Mouse (Mus musculus): Measurements from ENCODE around the gene Cdk5rap3.
A peak's percentile ranks its signal among the peaks of the same experiment; 100 is the strongest.

Cdk5rap3 gene

DNA sequence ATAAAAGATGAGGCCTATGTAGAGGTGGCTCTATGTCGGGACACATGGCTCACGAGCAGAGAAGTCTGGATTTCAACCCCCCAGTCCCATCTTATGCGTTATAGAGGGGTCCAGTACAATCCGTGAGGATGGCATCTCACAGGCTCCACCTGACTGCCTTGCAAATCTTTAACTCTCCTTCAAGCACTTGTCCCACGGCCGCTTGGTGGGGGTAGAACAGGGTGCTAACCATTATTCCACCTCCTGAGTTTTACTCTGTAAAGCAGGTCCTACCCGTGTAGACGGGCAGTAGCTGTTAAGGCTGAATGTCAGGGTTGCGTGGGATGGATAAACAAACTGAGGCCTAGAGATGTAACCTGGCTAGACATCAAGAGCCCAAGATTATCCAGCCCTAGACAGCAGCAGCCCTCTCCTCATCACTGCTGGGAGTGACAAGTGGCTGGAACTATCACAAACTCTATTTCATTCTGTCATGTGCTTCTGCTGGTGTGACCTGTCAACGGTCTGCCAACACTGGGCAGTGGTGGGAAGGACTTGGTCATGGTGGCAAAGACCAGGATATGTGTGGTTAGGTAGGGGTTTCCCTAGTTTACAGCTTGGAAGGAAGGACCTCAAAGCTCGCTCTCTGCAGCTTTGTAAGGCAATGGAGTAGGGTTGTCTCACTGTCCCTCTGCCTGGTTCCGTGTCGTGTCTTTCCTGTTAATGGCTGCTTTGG lies 17.4 kb upstream of the Cdk5rap3 start:
- DNase-seq (ENCODE audit: low spot score) = no peak

DNA sequence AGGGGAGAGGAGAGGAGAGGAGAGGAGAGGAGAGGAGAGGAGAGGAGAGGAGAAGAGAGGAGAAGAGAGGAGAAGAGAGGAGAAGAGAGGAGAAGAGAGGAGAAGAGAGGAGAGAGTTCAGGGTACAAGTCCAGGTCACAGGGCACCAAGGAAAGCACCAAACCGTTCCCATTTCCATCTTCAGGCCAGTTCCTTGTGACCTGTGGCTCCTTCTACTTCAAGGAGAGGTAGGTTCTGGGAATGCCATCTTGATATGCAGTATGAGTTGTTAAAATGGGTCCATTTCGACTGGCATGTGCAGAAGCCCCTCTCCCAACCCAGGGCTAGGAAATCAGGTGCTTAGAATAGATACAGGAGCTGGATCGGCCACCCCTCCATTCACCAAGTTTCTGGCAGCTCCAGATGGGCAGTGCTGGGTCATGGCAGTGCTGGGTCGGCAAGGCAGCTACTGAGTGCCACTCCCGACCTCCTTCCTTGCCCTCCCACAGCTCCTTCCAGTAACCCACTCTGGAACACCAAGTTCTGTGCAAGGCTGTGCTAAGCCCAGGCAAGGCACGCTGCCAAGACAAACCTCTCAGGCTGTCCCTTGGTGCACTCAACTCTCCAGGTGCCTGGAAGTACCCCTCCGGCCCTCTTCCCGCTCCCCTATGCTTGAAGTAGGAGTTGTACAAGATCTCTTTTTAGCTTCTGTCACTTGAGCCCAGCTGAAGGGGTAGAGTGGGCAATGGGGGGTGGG lies 15.2 kb upstream of the Cdk5rap3 start:
- DNase-seq (ENCODE audit: low spot score) = no peak

DNA sequence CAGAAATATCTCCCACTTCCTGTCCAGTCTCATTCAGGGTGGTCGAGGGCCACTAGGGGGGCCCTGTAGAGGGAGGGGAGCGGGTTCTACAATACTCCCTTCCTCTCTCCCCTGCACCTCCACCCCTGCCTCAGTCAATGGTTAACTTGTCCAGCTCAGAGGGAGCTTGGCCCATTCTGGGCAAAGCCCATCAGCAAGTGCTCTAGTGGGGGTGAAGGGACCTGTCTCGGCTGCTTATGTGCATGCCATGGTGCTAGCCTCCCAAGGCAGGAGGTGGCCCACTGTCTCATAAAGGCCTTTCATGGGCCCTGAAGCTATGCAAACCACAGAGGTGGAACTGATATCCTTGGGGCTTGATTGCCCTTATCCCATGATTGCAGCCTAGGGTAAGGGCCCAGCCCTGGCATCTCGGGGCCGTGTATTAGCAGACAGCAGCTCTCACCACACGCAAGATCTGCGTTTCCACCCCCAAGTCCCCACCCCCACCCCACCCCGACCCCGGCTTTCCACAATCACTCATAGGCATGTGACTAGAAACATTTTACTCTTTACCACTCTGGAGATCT lies 13.6 kb upstream of the Cdk5rap3 start:
- no peak for DNase-seq (ENCODE audit: low spot score)

DNA sequence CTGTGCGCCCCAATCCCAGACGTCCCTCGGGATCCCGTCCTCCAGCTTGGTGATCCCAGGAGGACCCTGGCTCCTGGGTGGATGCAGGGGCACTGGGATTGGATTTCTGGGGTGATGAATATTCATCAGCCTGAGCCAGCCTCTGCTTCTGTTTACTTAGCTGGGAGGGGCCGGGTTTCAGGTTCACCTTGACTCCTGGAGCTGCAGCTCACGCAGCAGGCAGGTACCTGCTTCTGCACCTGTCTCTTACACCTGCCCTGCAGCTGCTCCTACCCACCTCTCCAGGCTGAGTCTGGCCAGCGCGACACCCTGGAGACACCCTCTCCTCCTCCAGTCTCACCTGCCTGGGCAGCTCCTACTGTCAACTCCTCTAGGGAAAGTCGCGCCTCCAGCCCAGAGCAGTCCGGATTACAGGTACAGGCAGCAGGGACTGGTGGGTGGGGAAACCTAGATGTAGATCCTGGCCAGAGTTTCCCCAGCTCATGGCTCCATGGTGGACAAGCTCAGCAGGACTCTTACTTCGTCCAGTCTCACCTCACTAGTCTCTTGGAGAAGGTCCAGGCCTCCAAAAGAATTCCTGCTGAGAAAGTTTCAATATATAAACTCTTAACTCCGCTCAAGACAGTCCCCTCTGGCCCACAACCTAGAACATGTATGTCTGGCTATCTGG lies 12.9 kb upstream of the Cdk5rap3 start:
- no peak for DNase-seq (ENCODE audit: low spot score)

DNA sequence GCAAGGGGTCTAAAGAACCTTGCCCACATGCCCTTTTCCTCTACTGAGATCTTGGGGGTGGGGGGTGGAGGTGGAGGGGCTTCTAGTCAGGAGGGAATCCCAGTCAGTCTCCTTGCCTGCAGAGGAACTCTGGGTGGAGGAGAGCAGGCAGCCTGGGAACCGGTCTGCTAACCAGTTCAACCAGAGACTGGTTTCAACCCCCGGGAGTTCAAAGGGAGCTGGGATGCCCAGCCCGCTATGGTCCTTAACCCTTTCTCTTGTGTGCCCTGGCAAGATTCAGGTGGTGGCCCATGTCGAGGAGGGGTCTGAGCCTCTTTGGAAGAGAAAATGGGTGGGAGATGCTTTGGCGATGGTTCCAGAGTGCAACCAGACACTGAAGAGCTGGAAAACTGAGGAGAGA lies 12.4 kb upstream of the Cdk5rap3 start:
- DNase-seq (ENCODE audit: low spot score) = no peak

DNA sequence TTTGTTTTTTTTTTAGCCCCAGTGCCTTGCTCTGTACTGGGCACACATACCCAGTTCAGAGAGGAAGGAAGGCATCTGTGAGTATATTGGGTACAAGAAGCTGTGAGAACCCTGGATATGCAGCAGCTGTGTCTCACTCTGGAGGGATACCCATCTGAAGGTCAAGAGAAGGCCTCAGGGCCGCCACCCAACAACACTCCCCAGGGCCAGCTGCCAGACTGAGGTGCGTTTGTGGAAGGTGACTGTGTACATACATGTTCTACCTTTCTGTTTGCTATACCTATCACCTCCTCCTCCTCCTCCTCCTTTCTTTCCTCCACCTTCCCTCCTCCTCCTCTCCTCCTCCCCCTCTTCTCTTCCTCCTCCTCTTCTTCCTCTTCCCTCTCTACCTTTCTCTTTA lies 11.8 kb upstream of the Cdk5rap3 start, which contains the start of gene Prr15l:
Gene Prr15l (plus strand): TSS at position 17 of the 400 bp plus-strand sequence.
- no peak for DNase-seq (ENCODE audit: low spot score)

DNA sequence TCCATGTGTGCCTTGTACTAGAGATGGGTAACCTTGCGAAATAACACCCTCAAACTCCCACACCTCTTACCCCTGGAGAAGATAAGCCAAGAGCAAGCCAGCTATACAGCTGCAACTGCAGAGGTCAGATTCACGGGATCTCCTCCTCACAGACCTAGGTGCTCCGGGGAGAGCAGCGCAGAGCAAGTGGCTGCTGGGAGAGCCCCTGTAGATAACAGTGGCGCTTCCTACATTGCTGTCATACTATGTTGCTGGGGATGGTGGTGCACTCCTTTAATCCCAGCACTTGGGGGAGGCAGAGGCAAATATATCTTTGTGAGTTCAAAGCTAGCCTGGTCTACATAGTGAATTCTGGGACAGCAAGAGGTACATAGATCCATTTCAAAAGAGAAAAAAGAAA lies 10.3 kb upstream of the Cdk5rap3 start:
- no peak for DNase-seq (ENCODE audit: low spot score)

DNA sequence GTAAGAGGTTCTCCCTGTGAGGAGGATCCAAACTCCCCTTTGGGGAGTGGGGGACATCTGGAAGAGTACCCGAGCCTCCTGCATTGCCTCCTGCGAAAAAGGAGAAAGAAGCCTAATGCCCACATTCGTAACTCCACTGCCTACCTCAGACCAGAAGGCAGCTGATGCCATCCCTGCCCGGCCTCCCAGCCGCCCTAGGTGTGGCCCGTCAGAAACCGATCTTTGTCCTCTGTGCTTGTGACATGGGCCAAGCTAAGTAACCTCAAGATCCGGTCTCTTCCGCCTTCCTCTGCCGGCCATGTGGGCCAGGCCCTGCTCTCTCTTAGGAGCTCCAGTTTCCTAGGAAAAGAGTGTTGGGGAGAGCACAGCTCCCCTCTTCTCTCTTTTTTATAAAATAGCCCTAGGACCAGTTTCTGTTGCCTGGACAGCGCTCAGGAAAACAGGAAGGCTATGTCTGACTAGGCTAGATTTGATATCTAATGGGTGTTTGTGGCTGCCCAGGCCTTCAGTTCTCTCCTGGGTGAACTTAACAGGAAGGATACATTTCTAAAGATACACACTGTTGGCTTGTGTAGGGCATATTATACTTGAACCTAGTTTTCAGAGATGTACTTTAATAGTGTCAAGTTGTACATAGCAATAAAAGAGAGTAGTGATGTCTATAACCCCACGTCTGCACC lies 9.3 kb upstream of the Cdk5rap3 start:
- no peak for DNase-seq (ENCODE audit: low spot score)

DNA sequence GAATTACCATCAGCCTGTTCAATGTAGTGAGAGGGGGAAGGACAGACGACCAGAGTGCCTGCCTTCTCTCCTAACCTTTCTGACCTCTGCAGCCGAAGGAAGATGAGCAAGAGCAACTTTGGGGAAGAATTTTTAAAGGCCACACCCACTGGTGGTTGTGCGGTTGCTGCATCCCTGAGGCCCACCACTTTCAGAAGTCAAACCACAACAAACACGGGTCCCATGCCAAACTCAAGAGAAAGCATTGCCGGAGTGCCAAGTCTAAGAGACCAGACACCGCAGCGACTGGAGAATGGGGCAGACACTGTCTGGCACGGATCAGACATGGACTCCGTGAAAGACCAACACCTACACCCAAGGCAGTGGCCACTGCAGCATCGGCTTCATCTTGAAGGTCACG lies 8.6 kb upstream of the Cdk5rap3 start:
- DNase-seq (ENCODE audit: low spot score) = no peak

DNA sequence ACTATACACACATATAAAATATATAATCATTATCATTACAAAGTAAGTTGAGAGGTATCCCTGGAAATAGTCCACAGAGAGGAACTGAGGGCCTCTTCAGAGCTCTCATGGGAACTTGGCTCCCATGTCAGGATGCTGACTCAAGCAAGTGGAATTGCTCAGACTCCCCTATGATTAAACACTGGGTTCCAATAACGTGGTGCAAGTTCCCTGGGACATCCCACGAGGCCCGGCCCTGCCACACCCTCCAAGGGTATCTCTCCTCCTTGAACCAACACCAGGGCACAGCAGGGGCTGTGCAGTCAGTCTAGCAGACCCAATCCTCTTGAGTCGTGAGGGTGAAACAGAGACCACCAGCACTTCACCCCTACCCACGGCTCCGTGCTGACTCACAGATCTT lies 2.7 kb upstream of the Cdk5rap3 start:
- no peak for DNase-seq (ENCODE audit: low spot score)

DNA sequence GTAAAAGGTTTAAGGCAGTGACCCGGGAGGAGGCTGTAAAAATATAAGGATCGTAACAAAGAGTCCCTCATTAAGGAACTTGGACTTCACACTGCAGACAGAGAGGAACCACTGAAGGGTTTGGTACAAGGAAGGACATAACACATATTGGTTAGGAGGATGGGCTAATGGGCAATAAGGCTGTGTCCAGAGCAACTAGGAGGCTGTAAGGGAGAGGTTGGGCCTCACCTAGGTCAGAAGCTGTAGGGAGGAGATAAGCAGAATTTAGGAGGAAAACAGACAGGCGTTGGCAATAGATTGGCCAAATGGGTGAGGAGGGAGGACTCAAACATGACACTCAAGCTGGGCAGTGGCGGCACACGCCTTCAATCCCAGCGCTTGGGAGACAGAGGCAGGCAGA lies 1.1 kb upstream of the Cdk5rap3 start:
- no peak for DNase-seq (ENCODE audit: low spot score)

DNA sequence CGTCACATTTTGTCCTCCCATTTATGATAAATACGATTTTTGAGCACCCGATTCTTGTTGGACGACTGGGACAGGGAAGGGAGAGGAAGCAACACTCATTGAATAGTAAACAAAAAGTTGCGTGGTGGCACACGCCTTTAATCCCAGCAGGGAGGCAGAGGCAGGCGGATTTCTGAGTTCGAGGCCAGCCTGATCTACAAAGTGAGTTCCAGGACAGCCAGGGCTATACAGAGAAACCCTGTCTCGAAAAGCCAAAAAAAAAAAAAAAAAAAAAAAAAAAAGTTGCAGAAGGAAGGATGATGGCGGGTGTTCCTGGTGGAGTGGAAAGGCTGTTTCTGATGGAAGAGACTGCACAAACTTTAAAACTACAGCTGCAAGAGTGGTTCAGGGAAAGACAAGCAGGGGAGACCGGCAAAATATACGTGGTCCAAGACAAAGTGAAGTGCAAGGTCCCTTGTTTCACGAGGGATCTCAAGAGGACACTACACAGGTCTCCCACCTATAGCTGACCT lies 645 bp upstream of the Cdk5rap3 start:
- DNase-seq (ENCODE audit: low spot score) = no peak

DNA sequence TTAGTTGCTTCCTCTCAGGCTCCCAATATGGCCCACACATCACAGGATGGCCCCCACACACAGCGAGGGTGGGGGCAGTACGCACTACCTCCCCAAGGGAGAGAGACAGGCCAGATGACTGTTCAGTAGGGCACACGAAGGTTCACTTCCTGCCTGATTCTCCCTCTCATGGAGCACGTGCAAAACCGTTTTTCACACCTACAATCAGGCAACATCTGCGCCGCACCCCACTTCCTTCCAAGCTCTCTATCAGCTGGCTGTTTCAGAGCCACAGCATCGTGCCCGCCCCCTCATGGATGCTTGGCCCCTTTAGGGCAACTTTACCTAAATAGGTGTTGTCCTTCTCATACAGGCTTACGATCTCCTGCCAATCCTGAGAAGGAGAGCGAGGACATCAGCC lies 3.6 kb downstream of the Cdk5rap3 start:
- no peak for DNase-seq (ENCODE audit: low spot score)

DNA sequence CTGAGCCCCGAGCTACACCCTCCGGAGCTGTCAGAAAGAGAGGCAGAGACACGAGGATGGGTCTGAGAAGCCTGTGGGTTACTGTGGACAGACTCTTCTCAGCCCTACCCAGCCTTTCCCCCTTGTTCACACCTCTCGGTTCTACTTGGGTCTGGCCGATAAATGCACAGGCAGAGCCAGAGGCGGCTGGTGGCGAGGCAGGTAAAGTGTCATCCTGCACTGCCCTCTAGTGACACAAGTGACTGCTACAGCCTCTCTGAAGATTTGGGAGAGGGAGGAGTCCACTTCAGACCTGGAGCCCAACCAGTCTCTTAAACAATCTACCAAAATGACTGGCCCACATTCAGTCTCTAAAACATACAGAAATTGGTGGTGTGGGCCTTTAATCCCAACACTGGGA lies 6.3 kb downstream of the Cdk5rap3 start:
- DNase-seq (ENCODE audit: low spot score) = peak; percentile 67

DNA sequence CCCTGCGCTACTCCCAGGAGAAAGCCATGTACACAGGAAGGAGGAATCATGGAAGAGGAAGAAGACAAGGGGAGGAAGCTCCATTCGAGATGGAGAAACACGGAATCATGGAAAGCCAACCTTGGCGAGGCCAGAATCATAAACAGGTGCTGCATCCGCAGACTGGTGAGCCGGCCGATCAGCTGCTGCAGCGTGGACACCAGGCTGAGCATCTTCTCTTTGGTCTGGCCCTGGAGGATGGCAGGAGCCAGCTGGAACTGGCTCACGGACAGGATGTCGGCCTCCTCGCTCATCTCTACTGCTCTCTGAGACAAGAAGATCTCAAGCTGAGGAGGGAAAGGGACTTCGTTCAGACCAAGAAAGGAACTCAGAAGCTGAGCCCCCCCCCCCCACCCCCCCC lies 7.7 kb downstream of the Cdk5rap3 start:
- DNase-seq (ENCODE audit: low spot score) = no peak

DNA sequence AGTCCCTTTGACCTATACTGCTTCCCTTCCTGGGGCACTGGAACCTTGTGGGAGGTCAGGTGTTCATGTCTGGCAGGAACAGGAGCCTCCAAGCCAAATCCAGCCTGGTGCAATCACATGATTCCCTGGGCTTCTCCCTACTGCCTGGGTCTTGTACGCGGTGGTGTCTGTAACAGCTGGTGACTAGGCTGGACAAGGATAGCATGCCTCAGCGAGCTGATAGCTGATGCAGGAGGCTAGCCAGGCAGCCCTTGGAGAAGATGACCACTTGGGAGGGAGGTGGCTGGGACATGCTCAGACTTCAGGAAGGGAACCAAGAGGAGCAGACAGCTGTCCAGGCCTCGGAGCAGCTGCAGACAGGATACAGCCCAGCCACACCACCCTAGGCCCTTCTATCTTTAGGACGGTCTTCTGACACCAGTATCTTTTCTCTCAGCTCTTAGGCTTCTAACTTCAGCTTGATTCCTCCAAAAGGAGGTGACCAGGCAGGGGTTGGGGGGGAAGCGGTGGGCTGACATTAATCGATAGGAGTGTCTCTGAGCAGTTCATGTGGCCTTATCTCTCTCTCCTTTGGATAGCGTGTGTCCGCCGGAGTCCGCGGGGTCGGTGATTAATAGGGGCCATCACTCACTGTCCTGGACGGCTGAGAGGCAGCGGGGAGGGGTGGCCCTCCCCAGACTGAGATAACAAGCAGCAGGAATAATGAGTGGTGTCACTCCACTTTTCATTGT lies 9.7 kb downstream of the Cdk5rap3 start:
- no peak for DNase-seq (ENCODE audit: low spot score)

DNA sequence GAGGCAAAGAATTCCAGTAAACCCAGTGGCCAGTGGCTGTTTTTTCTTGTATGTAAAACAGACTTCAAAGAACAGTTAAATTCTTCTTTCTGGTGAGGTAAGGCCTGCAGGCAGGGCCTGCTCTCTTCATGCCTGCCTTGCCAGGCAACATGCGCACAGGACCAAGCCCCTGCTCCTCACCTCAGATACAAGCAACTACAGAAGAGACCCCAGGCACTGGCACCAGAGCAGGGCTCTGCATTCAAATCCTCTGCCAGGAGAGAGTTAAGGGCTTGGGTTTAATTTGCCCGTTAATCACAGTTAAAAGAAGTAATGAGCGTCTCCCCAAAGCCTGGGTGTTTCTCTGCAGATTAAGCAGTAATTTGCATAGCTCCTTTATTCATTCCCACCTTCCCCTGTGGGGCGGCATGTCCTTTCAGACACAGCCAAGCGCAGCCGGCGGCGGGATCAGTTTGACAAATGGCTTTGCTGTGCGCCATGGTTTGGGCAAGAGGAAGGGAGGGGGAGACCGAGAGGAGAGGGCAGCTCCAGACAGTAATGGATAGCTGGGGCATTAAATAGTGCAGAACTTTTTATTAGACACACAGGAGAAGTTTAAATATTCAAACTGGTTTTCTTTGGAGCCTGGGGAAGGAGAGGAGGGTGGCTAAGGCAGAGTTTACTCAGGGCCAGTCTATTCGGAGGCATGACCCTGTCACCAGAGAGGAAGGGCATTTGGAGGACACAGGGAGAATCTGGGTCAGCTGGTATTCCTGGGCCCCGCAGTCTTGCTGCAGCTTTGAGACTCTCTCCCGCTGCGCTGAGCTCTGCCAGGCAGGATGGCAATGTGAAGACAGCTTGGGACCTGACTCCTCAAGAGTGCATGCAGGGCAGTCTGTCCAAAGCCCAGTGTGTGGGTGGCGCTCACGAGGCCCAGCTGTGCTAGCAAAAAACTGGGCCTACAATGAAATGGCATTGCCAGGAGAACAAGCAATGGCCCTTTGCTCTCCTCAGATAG lies 13.4 kb downstream of the Cdk5rap3 start:
- no peak for DNase-seq (ENCODE audit: low spot score)

DNA sequence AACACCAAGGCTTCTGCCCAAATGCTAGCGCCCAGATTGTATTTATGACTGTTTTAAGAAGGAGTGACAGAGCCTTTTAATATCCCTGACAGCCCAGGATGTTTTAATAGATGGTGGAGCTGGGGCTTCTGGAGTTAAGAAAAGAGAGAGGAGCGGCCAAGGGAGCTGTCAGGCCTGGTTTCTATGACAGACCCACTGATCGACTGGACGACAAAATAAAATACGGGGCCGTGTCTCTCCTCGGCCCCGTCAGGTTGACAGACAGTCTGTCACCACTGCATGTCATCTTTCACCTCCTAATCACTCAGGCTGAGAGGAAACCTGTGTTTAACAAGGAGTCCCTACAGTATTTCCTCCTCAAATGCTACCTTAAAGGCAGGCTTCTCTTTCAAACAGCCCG lies 15.0 kb downstream of the Cdk5rap3 start:
- no peak for DNase-seq (ENCODE audit: low spot score)

DNA sequence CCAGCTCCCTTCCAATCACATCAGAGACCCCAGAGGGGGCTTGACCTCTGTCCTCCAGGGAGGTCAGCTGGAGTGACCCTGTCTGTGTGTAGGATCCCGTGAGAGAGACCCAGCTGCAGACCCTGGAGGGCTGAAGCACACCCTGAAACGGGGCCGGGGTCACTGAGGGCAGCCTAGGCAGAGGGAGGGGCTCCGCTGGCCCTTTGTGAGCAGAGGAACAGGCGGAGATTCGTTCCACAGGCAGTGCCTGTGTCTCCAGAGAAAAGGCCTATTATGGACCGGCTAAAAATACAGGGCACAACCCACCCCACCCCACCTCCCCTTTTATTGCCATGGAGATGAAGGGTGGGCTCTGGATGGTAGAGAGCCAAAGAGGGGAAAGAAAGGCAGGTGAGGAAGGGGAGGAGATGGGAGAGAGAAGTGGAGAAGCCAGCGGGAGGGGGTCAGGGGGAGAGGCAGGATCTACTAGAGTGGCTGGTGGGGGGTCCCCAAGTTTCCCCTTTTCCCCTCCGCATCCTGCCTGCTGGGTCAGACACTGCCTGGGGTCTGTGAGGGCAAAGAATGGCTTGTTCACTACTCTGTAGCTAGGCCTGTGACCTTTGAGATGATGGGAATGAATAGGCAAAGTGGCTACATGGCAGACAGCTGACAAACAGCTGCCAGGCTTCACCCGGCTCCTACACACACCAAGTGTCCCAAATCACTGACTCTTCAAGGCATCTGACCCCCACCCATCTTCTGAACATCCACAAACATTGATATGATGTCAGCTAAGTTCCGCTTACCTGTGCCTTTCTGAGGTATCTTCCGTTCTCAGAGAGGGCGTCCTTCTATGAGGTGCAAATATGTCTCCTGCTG lies 16.6 kb downstream of the Cdk5rap3 start:
- DNase-seq (ENCODE audit: low spot score) = no peak
